Mouse (Mus musculus): Measurements from ENCODE around the gene Tmem37. TPM values are rescaled to one million over a fixed set of nuclear protein-coding genes. Genes with fewer than 3 reads are reported as not detected.

Tmem37 gene
- polyA plus RNA-seq (2012; rRNA removed) = 78.9 and 80.0 TPM in 2 replicates

DNA sequence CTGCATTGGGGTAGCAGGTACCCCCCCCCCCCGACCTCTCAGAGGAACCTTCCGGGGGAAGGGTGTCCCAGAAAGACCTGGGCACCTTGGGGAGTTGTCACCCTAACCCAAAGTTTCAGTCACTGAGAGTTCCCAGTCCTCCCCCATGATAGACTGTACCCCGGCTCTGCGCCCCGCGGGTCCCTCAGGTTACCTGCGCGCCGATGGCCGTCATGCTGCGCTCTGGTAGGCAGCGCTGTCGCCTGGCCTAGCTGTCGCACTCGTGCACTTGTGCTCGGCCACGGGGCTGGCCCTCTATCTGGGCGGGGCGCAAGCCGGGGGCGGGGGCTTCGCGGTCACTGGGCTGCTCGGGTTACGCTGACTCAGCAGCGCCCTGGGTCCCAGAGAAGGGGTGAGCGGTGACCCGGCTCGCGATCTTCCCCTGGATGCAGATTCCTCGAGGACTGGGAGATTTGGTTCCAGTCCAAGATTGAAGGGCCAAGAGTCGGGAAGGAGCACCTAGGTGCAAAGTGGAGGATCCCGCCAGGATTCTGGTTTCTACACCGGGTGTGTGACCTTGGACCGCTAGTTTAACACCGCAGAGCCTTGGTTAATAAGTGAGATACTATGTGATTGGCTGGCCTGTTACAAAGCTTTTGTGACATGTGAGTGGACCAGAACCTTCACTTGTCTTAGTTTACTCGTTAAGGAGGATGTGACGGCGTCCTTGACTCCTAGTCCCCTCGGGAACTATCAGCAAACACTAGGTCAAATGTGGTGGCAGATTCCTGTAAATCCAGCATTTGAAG lies at the start of gene Tmem37:
Tmem37 (minus strand) TSS at position 556 of the 788 bp plus-strand sequence.
- 4% methylated on average over 40 of the region's 40 CpGs for WGBS
- peaks cover 17% of the 10 kb centered on the region for H3K4me1 ChIP-seq (ENCODE audit: control insufficient read depth, insufficient read depth, low read length)
- DNase-seq = peak; percentile 74
- TF ChIP-seq CTCF (IDR thresholded peaks at IDR 0.05; ENCODE audit: insufficient read depth, low read length) (no peak), POLR2A (IDR thresholded peaks at IDR 0.05; ENCODE audit: borderline replicate concordance, extremely low read depth, low read depth, low read length) (peak; percentile 76; the same call in 1 of the 2 replicates)
- H3K4me3 ChIP-seq (replicated peaks; ENCODE audit: extremely low read depth, low read depth, low read length) = peak within 1 kb of the TSS; percentile 59

GRCm38 (mm10) chr1:120122634-120123383 lies 48.9 kb upstream of the Tmem37 start:
- H3K4me1 ChIP-seq (ENCODE audit: control insufficient read depth, insufficient read depth, low read length) = peaks cover 8% of the 10 kb centered on the region
- WGBS = 87% methylated on average over 8 of the region's 8 CpGs
- no peak overlapping the region for H3K4me3 ChIP-seq (replicated peaks; ENCODE audit: extremely low read depth, low read depth, low read length)
- TF ChIP-seq CTCF (IDR thresholded peaks at IDR 0.05; ENCODE audit: insufficient read depth, low read length) (no peak), POLR2A (IDR thresholded peaks at IDR 0.05; ENCODE audit: borderline replicate concordance, extremely low read depth, low read depth, low read length) (no peak)
- no peak for DNase-seq

DNA sequence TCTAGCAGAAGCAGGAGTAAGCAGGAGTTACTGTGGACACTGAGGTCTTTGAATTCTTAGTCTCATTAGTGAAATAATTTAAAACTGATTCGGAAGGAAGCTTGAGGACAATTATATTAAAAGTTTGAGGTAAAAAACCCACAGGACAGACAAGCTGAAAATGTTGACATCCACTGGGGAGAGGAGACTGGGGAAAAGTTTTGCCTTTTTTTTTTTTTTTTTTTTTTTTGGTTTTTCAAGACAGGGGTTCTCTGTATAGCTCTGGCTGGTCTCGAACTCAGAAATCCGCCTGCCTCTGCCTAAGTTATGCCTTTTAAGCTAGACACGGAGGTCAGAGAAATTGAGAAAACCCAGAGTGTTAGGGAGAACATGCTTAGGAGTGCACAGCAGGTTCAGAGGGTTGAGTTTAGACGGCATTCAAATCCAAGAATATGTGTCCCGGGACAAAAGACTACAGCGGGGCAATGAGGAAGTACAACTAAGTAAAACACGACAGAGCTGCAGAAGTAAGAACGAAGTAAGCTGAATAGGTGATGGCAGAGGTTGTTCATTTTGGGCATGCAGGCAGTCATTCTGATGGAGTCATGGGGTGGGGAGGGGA lies 48.2 kb upstream of the Tmem37 start:
- TF ChIP-seq CTCF (IDR thresholded peaks at IDR 0.05; ENCODE audit: insufficient read depth, low read length) (no peak), POLR2A (IDR thresholded peaks at IDR 0.05; ENCODE audit: borderline replicate concordance, extremely low read depth, low read depth, low read length) (no peak)
- Histone ChIP-seq H3K4me3 (replicated peaks; ENCODE audit: extremely low read depth, low read depth, low read length) (peak overlapping the region; percentile 89), H3K4me1 (ENCODE audit: control insufficient read depth, insufficient read depth, low read length) (peaks cover 8% of the 10 kb centered on the region)
- DNase-seq = no peak
- WGBS = 77% methylated on average over 9 of the region's 9 CpGs

DNA sequence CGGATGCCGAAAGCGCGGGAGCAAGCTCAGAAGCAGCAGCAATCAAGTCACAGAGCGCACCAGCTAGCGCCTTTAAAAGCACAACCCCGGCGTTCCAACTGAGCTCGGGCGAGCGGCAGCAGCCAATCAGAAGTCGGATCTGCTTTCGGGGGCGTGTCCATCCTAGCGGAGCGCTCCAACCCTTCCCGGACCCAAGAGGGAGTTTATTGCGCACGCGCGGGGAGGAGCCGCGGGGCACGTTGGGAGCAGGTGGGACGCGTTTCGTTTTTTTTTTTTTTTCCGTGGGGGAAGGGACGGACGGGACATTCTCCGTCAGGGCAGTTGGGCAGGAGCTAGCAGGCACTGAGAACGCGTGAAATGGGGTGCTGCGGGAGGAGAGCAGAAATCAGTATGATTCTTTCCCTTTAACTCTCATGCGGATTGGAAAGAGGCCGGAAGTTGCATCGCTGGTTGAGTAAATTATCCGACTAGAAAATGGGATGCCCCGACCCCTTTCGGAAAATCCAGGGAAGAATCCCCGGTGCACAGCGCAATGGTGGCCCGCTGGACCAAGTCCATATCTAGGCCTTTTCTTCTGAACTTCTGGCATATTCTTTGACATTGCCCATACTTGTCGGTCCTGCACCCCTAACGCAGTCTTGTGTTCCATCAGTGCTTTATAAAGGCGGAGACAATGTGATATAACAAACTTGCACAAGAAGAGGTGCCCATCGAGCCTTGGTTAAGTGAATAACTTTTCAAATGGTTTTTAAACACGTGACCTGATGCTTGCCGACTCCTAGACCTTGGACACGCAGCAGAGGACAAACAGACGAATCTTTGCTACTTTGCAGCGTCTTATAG lies 47.3 kb upstream of the Tmem37 start, which contains the start of the genes Dbi and 3110009E18Rik:
Dbi (minus strand) TSS at position 110 of the 843 bp plus-strand sequence.
3110009E18Rik (plus strand) TSS at position 219 of the 843 bp plus-strand sequence.
- WGBS = under 1% methylated on average over 52 of the region's 52 CpGs
- no peak for TF ChIP-seq CTCF (IDR thresholded peaks at IDR 0.05; ENCODE audit: insufficient read depth, low read length)
- TF ChIP-seq POLR2A (IDR thresholded peaks at IDR 0.05; ENCODE audit: borderline replicate concordance, extremely low read depth, low read depth, low read length) = peak; percentile 88
- H3K4me3 ChIP-seq (replicated peaks; ENCODE audit: extremely low read depth, low read depth, low read length) = peak within 1 kb of the TSS; percentile 92
- DNase-seq = peak; percentile 93
- H3K4me1 ChIP-seq (ENCODE audit: control insufficient read depth, insufficient read depth, low read length) = peaks cover 8% of the 10 kb centered on the region

DNA sequence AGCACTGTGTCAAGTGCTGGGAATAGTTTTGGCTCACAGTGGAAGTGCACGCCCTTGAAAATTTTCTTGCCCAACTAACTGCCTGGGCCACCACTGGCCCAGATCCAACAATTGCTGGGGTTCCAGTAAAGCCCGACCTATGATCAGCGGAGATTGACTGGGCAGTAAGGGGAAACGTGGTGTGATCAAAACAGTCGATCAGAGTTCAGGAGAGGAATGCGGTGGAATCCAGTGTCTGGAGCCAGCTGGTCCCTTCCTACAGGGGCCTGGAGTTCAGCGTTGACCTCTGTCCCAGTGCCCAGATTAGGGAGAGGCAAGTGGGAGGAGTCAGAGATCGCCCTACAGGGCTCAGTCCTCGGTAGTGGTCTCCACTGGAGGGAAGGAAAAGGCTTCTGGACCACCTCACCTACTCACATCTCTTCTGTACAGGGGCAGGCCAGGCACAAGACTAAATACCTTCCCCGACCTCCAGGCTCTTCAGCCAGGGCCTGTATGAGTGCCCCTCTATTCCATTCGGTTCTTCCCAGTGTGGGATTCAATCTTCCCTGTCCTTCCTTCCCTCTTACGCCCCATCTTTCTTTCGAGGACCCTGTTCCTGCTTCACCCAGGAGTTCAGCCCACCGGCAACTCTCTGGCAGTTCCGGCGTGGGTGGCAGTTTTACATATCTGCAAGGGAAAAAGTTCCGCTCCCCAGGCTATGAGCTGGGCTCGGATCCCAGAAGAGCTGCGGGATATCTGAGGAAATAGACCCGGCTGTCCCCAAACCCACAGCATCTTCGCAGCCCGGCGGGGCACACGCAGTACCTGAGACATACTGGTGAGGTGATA lies 46.5 kb upstream of the Tmem37 start:
- H3K4me3 ChIP-seq (replicated peaks; ENCODE audit: extremely low read depth, low read depth, low read length) = peak overlapping the region; percentile 92
- TF ChIP-seq POLR2A (IDR thresholded peaks at IDR 0.05; ENCODE audit: borderline replicate concordance, extremely low read depth, low read depth, low read length) (peak; percentile 11; the same call in 1 of the 2 replicates), CTCF (IDR thresholded peaks at IDR 0.05; ENCODE audit: insufficient read depth, low read length) (no peak)
- WGBS = 3% methylated on average over 24 of the region's 24 CpGs
- H3K4me1 ChIP-seq (ENCODE audit: control insufficient read depth, insufficient read depth, low read length) = peaks cover 12% of the 10 kb centered on the region
- peak; percentile 67 for DNase-seq

- TF ChIP-seq POLR2A (IDR thresholded peaks at IDR 0.05; ENCODE audit: borderline replicate concordance, extremely low read depth, low read depth, low read length) = no peak
- no peak for TF ChIP-seq CTCF (IDR thresholded peaks at IDR 0.05; ENCODE audit: insufficient read depth, low read length)
- WGBS = 76% methylated on average over 4 of the region's 4 CpGs
- DNase-seq = no peak
- no peak overlapping the region for H3K4me3 ChIP-seq (replicated peaks; ENCODE audit: extremely low read depth, low read depth, low read length)
- H3K4me1 ChIP-seq (ENCODE audit: control insufficient read depth, insufficient read depth, low read length) = peaks cover 12% of the 10 kb centered on the region
These were observed 45.5 kb upstream of the Tmem37 start for GRCm38 (mm10) chr1:120119389-120119788.

DNA sequence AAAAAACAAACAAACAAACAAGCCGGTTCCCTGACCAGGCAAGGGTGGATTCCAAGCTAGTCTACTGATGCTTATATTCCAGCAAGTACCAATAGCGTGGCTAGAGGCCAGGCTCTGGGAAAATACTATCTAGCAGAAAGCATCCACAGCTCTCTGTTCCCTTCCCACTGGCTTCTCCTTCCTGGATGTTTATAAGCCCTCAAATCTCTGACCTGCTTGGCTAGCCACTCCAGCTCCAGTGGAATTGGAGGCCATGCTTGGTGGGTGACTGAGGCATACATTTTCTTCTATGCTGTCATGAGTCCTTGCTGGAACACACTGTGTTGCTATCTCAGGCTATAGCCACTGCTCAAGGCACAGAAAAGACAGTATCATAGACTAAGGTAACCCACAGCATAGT lies 45.0 kb upstream of the Tmem37 start:
- Histone ChIP-seq H3K4me3 (replicated peaks; ENCODE audit: extremely low read depth, low read depth, low read length) (no peak overlapping the region), H3K4me1 (ENCODE audit: control insufficient read depth, insufficient read depth, low read length) (peaks cover 12% of the 10 kb centered on the region)
- DNase-seq = no peak
- TF ChIP-seq CTCF (IDR thresholded peaks at IDR 0.05; ENCODE audit: insufficient read depth, low read length) (no peak), POLR2A (IDR thresholded peaks at IDR 0.05; ENCODE audit: borderline replicate concordance, extremely low read depth, low read depth, low read length) (no peak)
- 90% methylated on average over 2 of the region's 2 CpGs for WGBS

DNA sequence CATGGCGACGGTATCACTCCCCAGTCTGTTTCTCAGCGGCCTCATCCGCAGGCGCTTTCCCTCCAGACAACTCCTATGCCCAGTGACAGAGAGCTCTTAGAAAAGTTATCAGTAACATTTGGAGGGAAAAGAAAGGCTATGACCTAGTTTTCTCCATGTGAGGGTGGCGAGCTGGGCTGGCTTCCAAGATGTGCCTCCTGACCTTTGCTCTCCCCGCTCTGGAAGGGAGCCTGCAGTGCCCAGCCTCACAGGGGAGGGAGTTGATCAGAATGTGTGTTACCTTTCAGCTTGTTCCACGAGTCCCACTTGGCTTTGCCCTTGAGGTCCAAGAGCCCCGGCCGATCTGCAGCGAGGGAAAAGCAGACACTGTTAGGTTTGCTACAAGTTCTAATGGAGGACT lies 42.2 kb upstream of the Tmem37 start:
- WGBS = 65% methylated on average over 11 of the region's 11 CpGs
- TF ChIP-seq CTCF (IDR thresholded peaks at IDR 0.05; ENCODE audit: insufficient read depth, low read length) (no peak), POLR2A (IDR thresholded peaks at IDR 0.05; ENCODE audit: borderline replicate concordance, extremely low read depth, low read depth, low read length) (no peak)
- Histone ChIP-seq H3K4me3 (replicated peaks; ENCODE audit: extremely low read depth, low read depth, low read length) (no peak overlapping the region), H3K4me1 (ENCODE audit: control insufficient read depth, insufficient read depth, low read length) (peaks cover 12% of the 10 kb centered on the region)
- DNase-seq = peak; percentile 20
